Mouse (Mus musculus): ENCODE data around the gene St6gal1.

- TF ChIP-seq POLR2A (IDR thresholded peaks at IDR 0.05; ENCODE audit: control insufficient read depth, low read depth, low read length) (no peak), CTCF (IDR thresholded peaks at IDR 0.05; ENCODE audit: control insufficient read depth, insufficient read depth, insufficient replicate concordance, low read depth, low read length) (no peak)
These were observed 50.2 kb downstream of the St6gal1 start for GRCm38 (mm10) chr16:23274606-23275310.
